Mouse (Mus musculus) hindbrain, embryonic 11.5 days (tissue): Measurements from ENCODE around the gene Sipa1l2. TPM values are rescaled to one million over a fixed set of nuclear protein-coding genes. Genes with fewer than 3 reads are reported as not detected.

Experiments used
- ATAC-seq: fragments of 200-750 bp; cut with Nextera tagmentation; 2 replicates; pipeline ENCODE4 v1.8.0; 2017; ENCODE audit warnings: mild to moderate bottlenecking, moderate TSS enrichment, moderate library complexity; ENCODE audit not compliant: low FRiP score
- DNase-seq: peaks from one replicate; pipeline ENCODE4 v3.0.0-alpha.2; 2015; ENCODE audit warnings: low spot score
- H3K27ac ChIP-seq: fragments of 300-500 bp; sonication (generic); 2 replicates; pipeline ENCODE4 v1.5.1; 2014; ENCODE audit warnings: mild to moderate bottlenecking, low read depth, low read length
- H3K27me3 ChIP-seq: fragments of 300-500 bp; sonication (generic); 2 replicates; pipeline ENCODE4 v1.6.1; 2014; ENCODE audit warnings: mild to moderate bottlenecking, low read length, moderate library complexity, mixed read lengths; ENCODE audit not compliant: control insufficient read depth, insufficient read depth
- H3K36me3 ChIP-seq: fragments of 300-500 bp; sonication (generic); 2 replicates; pipeline ENCODE4 v1.6.1; 2014; ENCODE audit warnings: mild to moderate bottlenecking, low read length, moderate library complexity, mixed read lengths; ENCODE audit not compliant: control insufficient read depth, insufficient read depth
- H3K4me1 ChIP-seq: fragments of 300-500 bp; sonication (generic); replicated peaks from 2 replicates; pipeline ENCODE4 v1.6.1; 2014; ENCODE audit warnings: low read length, mixed read lengths; ENCODE audit not compliant: control insufficient read depth, insufficient read depth
- H3K4me2 ChIP-seq: fragments of 300-500 bp; sonication (generic); replicated peaks from 2 replicates; pipeline ENCODE4 v1.6.1; 2014; ENCODE audit warnings: mild to moderate bottlenecking, low read depth, low read length
- H3K4me3 ChIP-seq: fragments of 300-500 bp; sonication (generic); 2 replicates; pipeline ENCODE4 v1.5.1; 2014; ENCODE audit warnings: low read depth, low read length
- H3K9ac ChIP-seq: fragments of 300-500 bp; sonication (generic); 2 replicates; pipeline ENCODE4 v1.6.1; 2014; ENCODE audit warnings: low read depth, low read length
- H3K9me3 ChIP-seq: fragments of 300-500 bp; sonication (generic); 2 replicates; pipeline ENCODE4 v1.6.1; 2016; ENCODE audit warnings: low read length; ENCODE audit not compliant: control insufficient read depth
- WGBS: fragments of 180-500 bp; shearing (Covaris S2); extraction: QIAGEN DNeasy Blood & Tissue Kit; methylation state at CpG from one replicate; pipeline ENCODE4 v1.1.7; 2014; 5-methylcytosine and 5-hydroxymethylcytosine counted together
- polyA plus RNA-seq: library from polyadenylated mRNA; unstranded; fragments of >200 nt; fragmentation: Nextera tagmentation; extraction: Ambion mirVana; gene quantifications from 2 replicates; pipeline ENCODE4 v1.2.1, GENCODE M21; 2014

The Sipa1l2 gene
- polyA plus RNA-seq, 1 experiment from 2014 or later: 12.2 TPM

GRCm38 (mm10) chr8:125586587-125586986 is 17.0 kb upstream of the Sipa1l2 start:
- Histone ChIP-seq H3K4me1 (peaks cover 3% of the 10 kb centered on the region), H3K9ac (no peak overlapping the region), H3K4me2 (no peak overlapping the region), H3K27me3 (no peaks in the 10 kb centered on the region), H3K4me3 (no peak overlapping the region), H3K27ac (no peak overlapping the region), H3K36me3 (no peaks in the 10 kb centered on the region), H3K9me3 (no peaks in the 10 kb centered on the region)
- ATAC-seq: no peak
- WGBS: 85% methylated on average over 7 of the region's 7 CpGs
- DNase-seq: no peak

DNA sequence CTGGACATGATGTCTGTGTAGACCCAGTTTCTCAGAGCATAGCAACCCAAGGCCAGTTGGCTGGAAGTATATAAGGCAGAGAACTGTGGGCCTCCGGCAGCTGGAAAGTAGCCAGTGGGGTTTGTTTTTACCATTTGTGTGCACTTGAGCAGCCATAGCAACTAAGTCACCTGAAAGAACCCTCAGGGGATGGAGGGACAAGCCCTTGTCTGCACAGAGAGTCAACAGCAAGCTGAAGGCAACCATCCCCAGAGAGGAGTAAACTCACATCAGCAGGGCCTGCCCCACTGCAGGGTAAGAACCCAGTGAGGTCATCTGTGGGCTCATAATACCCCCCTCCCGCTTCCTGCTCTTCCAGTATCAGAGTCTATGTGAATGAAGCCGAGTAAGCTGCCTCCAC is 14.7 kb upstream of the Sipa1l2 start:
- Histone ChIP-seq H3K27ac (no peak overlapping the region), H3K9ac (no peak overlapping the region), H3K27me3 (no peaks in the 10 kb centered on the region), H3K36me3 (no peaks in the 10 kb centered on the region), H3K4me1 (no peaks in the 10 kb centered on the region), H3K9me3 (no peaks in the 10 kb centered on the region), H3K4me3 (no peak overlapping the region), H3K4me2 (no peak overlapping the region)
- ATAC-seq (no peak), DNase-seq (no peak)
- 86% methylated on average over 3 of the region's 3 CpGs for WGBS

- Histone ChIP-seq H3K36me3 (no peaks in the 10 kb centered on the region), H3K27ac (no peak overlapping the region), H3K9me3 (no peaks in the 10 kb centered on the region), H3K4me2 (no peak overlapping the region), H3K4me1 (no peaks in the 10 kb centered on the region), H3K27me3 (no peaks in the 10 kb centered on the region), H3K4me3 (no peak overlapping the region), H3K9ac (no peak overlapping the region)
- ATAC-seq: no peak
- 90% methylated on average over 5 of the region's 5 CpGs for WGBS
- no peak for DNase-seq
Observed at GRCm38 (mm10) chr8:125580426-125580825, 10.8 kb upstream of the Sipa1l2 start.

DNA sequence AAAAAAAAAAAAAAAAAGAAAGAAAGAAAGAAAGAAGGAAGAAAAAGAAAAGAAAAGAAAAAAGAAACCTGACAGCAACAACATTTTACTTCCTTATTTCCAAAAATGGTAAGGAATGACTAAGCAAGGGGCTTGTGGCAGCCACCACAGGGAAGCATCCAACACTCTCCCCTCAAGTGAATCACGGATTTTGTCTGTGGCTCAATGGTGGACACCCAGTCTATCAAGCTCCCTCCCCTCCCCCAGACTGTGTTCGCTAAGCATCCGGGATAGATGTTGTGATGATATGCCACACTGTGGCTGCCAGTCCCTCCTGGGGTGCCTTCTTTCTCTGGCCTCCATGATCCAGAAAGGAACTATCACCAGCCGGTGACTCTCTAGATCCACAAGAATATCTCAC is 6.5 kb upstream of the Sipa1l2 start:
- 85% methylated on average over 4 of the region's 4 CpGs for WGBS
- no peak for DNase-seq

DNA sequence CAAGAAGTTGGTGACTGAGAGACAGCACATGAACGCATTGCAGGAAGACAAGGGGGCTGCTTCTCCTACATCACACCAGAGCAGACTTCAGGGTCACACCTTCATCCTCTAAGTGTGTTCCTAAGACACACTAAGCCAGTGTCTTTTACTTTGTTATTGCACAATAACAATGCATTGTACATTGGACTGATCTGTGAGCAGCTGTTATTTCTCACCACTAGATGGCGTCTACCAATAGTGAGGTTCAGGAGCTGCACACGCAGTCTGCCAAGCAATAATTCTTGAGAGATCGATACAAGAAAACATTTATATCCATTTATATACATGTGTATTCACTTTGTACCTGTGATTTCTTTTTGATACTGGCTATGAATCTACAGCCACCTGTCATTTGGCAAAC is 4.7 kb upstream of the Sipa1l2 start:
- Histone ChIP-seq H3K27me3 (no peaks in the 10 kb centered on the region), H3K36me3 (no peaks in the 10 kb centered on the region), H3K4me2 (no peak overlapping the region), H3K27ac (no peak overlapping the region), H3K9me3 (no peaks in the 10 kb centered on the region), H3K4me3 (no peak overlapping the region), H3K9ac (no peak overlapping the region), H3K4me1 (no peaks in the 10 kb centered on the region)
- no peak for ATAC-seq
- WGBS: 40% methylated on average over 4 of the region's 4 CpGs
- peak; percentile 60 for DNase-seq

More for the DNA sequence above, 6.5 kb upstream of the Sipa1l2 start:
- Histone ChIP-seq H3K4me3 (no peak overlapping the region), H3K4me1 (no peaks in the 10 kb centered on the region), H3K27ac (no peak overlapping the region), H3K9me3 (no peaks in the 10 kb centered on the region), H3K4me2 (no peak overlapping the region), H3K27me3 (no peaks in the 10 kb centered on the region), H3K9ac (no peak overlapping the region), H3K36me3 (no peaks in the 10 kb centered on the region)
- ATAC-seq: no peak

- H3K4me3 ChIP-seq: no peak overlapping the region
- no peaks in the 10 kb centered on the region for H3K27me3 ChIP-seq
- 100% methylated on average over 4 of the region's 4 CpGs for WGBS
- ATAC-seq: no peak
- no peak overlapping the region for H3K9ac ChIP-seq
- no peaks in the 10 kb centered on the region for H3K4me1 ChIP-seq
- H3K4me2 ChIP-seq: no peak overlapping the region
- H3K36me3 ChIP-seq: no peaks in the 10 kb centered on the region
- no peaks in the 10 kb centered on the region for H3K9me3 ChIP-seq
- H3K27ac ChIP-seq: no peak overlapping the region
- no peak for DNase-seq
Observed at GRCm38 (mm10) chr8:125572246-125572645, 2.6 kb upstream of the Sipa1l2 start.

GRCm38 (mm10) chr8:125570835-125571465 is 1.3 kb upstream of the Sipa1l2 start:
- no peak overlapping the region for H3K4me2 ChIP-seq
- 68% methylated on average over 12 of the region's 12 CpGs for WGBS
- H3K27me3 ChIP-seq: no peaks in the 10 kb centered on the region
- DNase-seq (peak; percentile 56), ATAC-seq (no peak)
- no peak overlapping the region for H3K4me3 ChIP-seq
- H3K36me3 ChIP-seq: no peaks in the 10 kb centered on the region
- H3K4me1 ChIP-seq: no peaks in the 10 kb centered on the region
- H3K9me3 ChIP-seq: no peaks in the 10 kb centered on the region
- no peak overlapping the region for H3K27ac ChIP-seq
- H3K9ac ChIP-seq: no peak overlapping the region

GRCm38 (mm10) chr8:125570389-125570788 is 781 bp upstream of the Sipa1l2 start:
- no peaks in the 10 kb centered on the region for H3K4me1 ChIP-seq
- DNase-seq: no peak
- H3K4me2 ChIP-seq: peak overlapping the region; percentile 84
- peak overlapping the region; percentile 61 for H3K9ac ChIP-seq
- no peaks in the 10 kb centered on the region for H3K9me3 ChIP-seq
- H3K36me3 ChIP-seq: no peaks in the 10 kb centered on the region
- ATAC-seq: no peak
- peak overlapping the region; percentile 47 for H3K4me3 ChIP-seq
- no peaks in the 10 kb centered on the region for H3K27me3 ChIP-seq
- 14% methylated on average over 13 of the region's 13 CpGs for WGBS
- H3K27ac ChIP-seq: 0 out of 2 replicates have a peak overlapping the region, but pooled peaks have one; percentile 51

GRCm38 (mm10) chr8:125568851-125569532 is 616 bp downstream of the Sipa1l2 start:
- H3K4me1 ChIP-seq: no peaks in the 10 kb centered on the region
- ATAC-seq: peak; percentile 15; the same call in 1 of the 2 replicates

More at GRCm38 (mm10) chr8:125568851-125569532, 616 bp downstream of the Sipa1l2 start:
- peak; percentile 68 for DNase-seq
- peak overlapping the region; percentile 80 for H3K4me3 ChIP-seq
- H3K27ac ChIP-seq: peak overlapping the region; percentile 69
- under 1% methylated on average over 39 of the region's 39 CpGs for WGBS
- no peaks in the 10 kb centered on the region for H3K9me3 ChIP-seq
- no peaks in the 10 kb centered on the region for H3K27me3 ChIP-seq
- H3K36me3 ChIP-seq: no peaks in the 10 kb centered on the region
- peak overlapping the region; percentile 83 for H3K9ac ChIP-seq
- peak overlapping the region; percentile 85 for H3K4me2 ChIP-seq
